Mouse (Mus musculus) left cerebral cortex, postnatal 14 days (tissue): Measurements from ENCODE around the gene Kpna4. TPM values are rescaled to one million over a fixed set of nuclear protein-coding genes. Genes with fewer than 3 reads are reported as not detected.
"Not testable (repeated sequence)": the region's sequence is repeated elsewhere in the genome, so short reads cannot be mapped to it uniquely, and the experiment has no call there.

ENCODE experiments used
- DNase-seq, 2 experiments: peaks; one replicate each; pipeline ENCODE4 v3.0.0; 2021 to 2022; ENCODE audit warnings: low spot score in 2 of 2, mixed read lengths in 1 of 2
- intact Hi-C: fragments of 180-260 bp; cut with DNase I; formaldehyde crosslinking; loops from one replicate; pipeline ENCODE4 v1.15.1; 2025
- total RNA-seq, 2 experiments: library from RNA; stranded (reverse); gene quantifications; 2 replicates each; pipeline ENCODE4 v1.2.3; 2021

Kpna4 gene
- total RNA-seq, 2 experiments from 2014 or later, result 59.9 to 61.2 TPM

GRCm38 (mm10) chr3:69026133-69026783, 100.7 kb downstream of the Kpna4 start:
- intact Hi-C loops, result no loop called here
- no peak for DNase-seq

- DNase-seq, result no peak
- intact Hi-C loops, result no loop called here
These were observed 106.1 kb downstream of the Kpna4 start for GRCm38 (mm10) chr3:69020764-69021163.

DNA sequence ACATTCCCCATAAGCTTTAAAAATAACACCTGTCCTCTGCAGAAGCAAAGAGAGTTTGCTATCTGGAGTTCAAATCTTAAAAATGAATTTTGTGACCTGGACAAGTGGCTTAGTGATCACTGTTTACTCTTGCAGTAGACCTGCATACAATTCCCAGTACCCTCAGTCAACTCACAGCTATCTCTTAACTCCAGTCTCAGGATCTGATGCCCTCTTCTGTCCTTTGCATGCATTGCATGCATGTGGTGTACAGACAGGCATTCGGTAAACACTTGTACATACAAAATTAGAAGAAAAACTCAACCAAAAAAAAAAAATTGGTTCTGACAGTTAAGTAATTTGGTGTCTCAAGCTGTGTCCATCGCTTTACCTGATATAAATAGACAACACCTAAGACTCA, 106.6 kb downstream of the Kpna4 start:
- intact Hi-C loops, result no loop called here

GRCm38 (mm10) chr3:69018635-69019034, 108.3 kb downstream of the Kpna4 start:
- intact Hi-C loops, DNase-seq: not testable (repeated sequence)

More for the DNA sequence above, 106.6 kb downstream of the Kpna4 start:
- no peak for DNase-seq

- intact Hi-C loops, result no loop called here
- DNase-seq, result no peak
These were observed 109.7 kb downstream of the Kpna4 start for GRCm38 (mm10) chr3:69017181-69017580.

Other genes starting within 250 kb of the Kpna4 start
- gene Ift80, start 122.5 kb downstream of the Kpna4 start, total RNA-seq, result 10 to 100 TPM; 17.6 to 17.7 TPM
- 1 to 10 TPM; 6.4 to 8.2 TPM for gene Smc4, start 122.4 kb downstream of the Kpna4 start, total RNA-seq
- gene Trim59, start 82.4 kb downstream of the Kpna4 start, total RNA-seq, result 1 to 10 TPM; 3.6 to 6.3 TPM
- not detected for gene Arl14, start 95.3 kb upstream of the Kpna4 start, total RNA-seq
- 10 to 100 TPM; 78.5 to 82.1 TPM for gene Ppm1l, start 189.7 kb upstream of the Kpna4 start, total RNA-seq